Mouse (Mus musculus) kidney, adult 2 months (tissue): ENCODE data around the gene Slc48a1. TPM values are rescaled to one million over a fixed set of nuclear protein-coding genes. Genes with fewer than 3 reads are reported as not detected.

Source experiments
- DNase-seq: peaks from one replicate; pipeline ENCODE4 v3.0.0; 2021
- H3K27ac ChIP-seq: fragments of 200-500 bp; 2 replicates; pipeline ENCODE4 v1.5.1; 2012; ENCODE audit warnings: low read depth, low read length, control low read depth, inconsistent platforms; ENCODE audit not compliant: insufficient read depth
- H3K27me3 ChIP-seq: fragments of 200-500 bp; replicated peaks from 2 replicates; pipeline ENCODE4 v1.6.1; 2012; ENCODE audit warnings: mild to moderate bottlenecking, moderate library complexity, low read length, inconsistent platforms; ENCODE audit not compliant: control insufficient read depth, insufficient read depth
- H3K36me3 ChIP-seq: fragments of 200-500 bp; 2 replicates; pipeline ENCODE4 v1.6.1; 2012; ENCODE audit warnings: mild to moderate bottlenecking, moderate library complexity, low read length, inconsistent platforms; ENCODE audit not compliant: control insufficient read depth, insufficient read depth
- H3K4me1 ChIP-seq: fragments of 200-500 bp; 2 replicates; pipeline ENCODE4 v1.6.1; 2011; ENCODE audit warnings: low read length; ENCODE audit not compliant: control insufficient read depth, insufficient read depth
- H3K4me3 ChIP-seq: fragments of 200-500 bp; 2 replicates; pipeline ENCODE4 v1.5.1; 2011; ENCODE audit warnings: mild to moderate bottlenecking, low read depth, low read length, control low read depth; ENCODE audit not compliant: insufficient read depth
- CTCF ChIP-seq: fragments of 200-500 bp; conservative IDR thresholded peaks from 2 replicates; pipeline ENCODE4 v1.5.1; 2011; ENCODE audit warnings: low read depth, mild to moderate bottlenecking, control low read depth, low read length, moderate library complexity, mixed read lengths; ENCODE audit not compliant: insufficient read depth, insufficient read length
- POLR2A ChIP-seq: fragments of 200-500 bp; IDR thresholded peaks from one replicate; pipeline ENCODE4 v1.6.1; 2011; ENCODE audit warnings: low read depth, low read length, control low read depth
- WGBS: fragments of 180-500 bp; shearing (Covaris S2); methylation state at CpG from one replicate; pipeline ENCODE4 v1.1.7; 2018; 5-methylcytosine and 5-hydroxymethylcytosine counted together
- polyA plus RNA-seq: library from polyadenylated mRNA; depleted of rRNA; stranded (reverse); fragments of >200 nt; gene quantifications from 2 replicates; pipeline ENCODE4 v1.2.3, GENCODE M21; 2012

The Slc48a1 gene
- polyA plus RNA-seq, 1 experiment = 182 TPM

GRCm38 (mm10) chr15:97780611-97781031 lies 2.3 kb downstream of the Slc48a1 start:
- Histone ChIP-seq H3K27ac (peak overlapping the region; percentile 86), H3K4me3 (no peak overlapping the region), H3K4me1 (peaks cover 48% of the 10 kb centered on the region), H3K36me3 (no peaks in the 10 kb centered on the region), H3K27me3 (no peaks in the 10 kb centered on the region)
- peak; percentile 92 for DNase-seq
- 25% methylated on average over 12 of the region's 12 CpGs for WGBS
- TF ChIP-seq CTCF (no peak), POLR2A (no peak)

DNA sequence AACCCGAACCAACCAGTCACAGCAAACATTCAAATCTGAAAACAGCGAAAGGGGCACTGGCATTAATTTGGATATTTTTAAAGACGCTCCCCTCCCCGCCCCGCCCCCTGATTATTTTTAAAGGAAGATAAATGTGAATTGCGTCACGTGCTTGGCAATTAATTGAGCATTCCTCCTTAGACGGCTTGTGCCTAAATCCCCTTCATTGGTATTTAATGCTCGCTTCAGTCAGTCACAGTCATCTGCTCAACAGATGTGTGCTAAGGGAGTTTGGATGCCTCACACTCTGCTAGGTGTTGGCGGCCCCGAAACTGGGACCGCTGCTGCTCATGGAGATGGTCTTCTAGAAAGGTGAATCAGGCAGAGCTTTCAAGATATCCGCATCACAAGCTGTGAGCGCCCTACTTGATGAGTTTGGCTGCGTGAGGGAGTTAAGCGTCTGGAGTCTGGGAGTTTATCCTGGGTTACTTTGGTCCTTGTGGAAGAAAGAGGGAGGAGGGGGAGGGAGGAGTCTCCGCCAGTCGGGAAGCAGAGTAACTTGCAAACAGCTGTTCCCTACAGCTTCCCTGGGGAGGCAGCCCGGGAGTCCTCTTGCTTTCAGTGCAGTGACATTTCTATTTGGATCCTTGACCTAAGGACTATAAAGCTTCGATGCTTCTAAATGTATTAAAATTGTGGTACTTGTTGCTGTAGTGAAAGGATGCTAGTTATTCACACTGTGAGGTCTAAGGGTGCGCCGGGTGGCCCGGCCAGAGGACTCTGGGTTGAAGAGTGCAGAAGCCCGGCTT lies 3.8 kb downstream of the Slc48a1 start:
- Histone ChIP-seq H3K27ac (peak overlapping the region; percentile 27; the same call in 1 of the 2 replicates), H3K27me3 (no peaks in the 10 kb centered on the region), H3K4me3 (no peak overlapping the region), H3K4me1 (peaks cover 51% of the 10 kb centered on the region), H3K36me3 (no peaks in the 10 kb centered on the region)
- WGBS = 40% methylated on average over 24 of the region's 24 CpGs
- DNase-seq = peak; percentile 80
- no peak for TF ChIP-seq CTCF
- TF ChIP-seq POLR2A = no peak

- Histone ChIP-seq H3K4me1 (peaks cover 49% of the 10 kb centered on the region), H3K4me3 (no peak overlapping the region), H3K36me3 (no peaks in the 10 kb centered on the region), H3K27ac (peak overlapping the region; percentile 27), H3K27me3 (no peaks in the 10 kb centered on the region)
- peak; percentile 84 for DNase-seq
- no peak for TF ChIP-seq POLR2A
- peak; percentile 73 for TF ChIP-seq CTCF
- WGBS = 11% methylated on average over 9 of the region's 9 CpGs
Measured at GRCm38 (mm10) chr15:97782749-97783105, 4.4 kb downstream of the Slc48a1 start.

DNA sequence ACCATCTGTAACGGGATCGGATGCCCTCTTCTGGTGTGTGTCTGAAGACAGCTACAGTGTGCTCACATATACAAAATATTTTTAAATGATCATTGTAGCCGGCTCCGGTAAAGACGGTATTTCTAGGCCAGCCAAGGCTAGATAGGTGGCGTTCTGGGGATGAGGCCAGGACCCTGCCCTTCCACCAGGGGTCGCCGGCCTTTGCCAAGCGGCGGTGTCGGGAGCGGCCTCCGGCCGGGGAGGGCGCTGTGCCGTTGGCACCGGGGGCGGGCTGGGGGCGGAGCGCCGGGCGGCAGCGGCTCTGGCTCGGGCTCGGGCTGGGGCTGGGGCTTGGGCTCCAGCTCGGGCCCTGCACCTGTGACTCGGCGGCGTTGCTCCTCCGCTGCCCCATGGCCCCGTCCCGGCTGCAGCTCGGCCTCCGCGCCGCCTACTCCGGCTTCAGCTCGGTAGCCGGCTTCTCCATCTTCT lies 5.8 kb downstream of the Slc48a1 start:
- Histone ChIP-seq H3K27me3 (no peaks in the 10 kb centered on the region), H3K36me3 (no peaks in the 10 kb centered on the region), H3K27ac (peak overlapping the region; percentile 76), H3K4me3 (peak overlapping the region; percentile 94), H3K4me1 (peaks cover 47% of the 10 kb centered on the region)
- DNase-seq = peak; percentile 92
- WGBS = 4% methylated on average over 37 of the region's 39 CpGs
- TF ChIP-seq POLR2A (peak; percentile 41), CTCF (peak; percentile 85)

- DNase-seq = peak; percentile 50
- peak overlapping the region; percentile 76 for H3K27ac ChIP-seq
- WGBS = 6% methylated on average over 37 of the region's 45 CpGs
- no peak for TF ChIP-seq CTCF
- TF ChIP-seq POLR2A = no peak
- H3K36me3 ChIP-seq = no peaks in the 10 kb centered on the region
- H3K4me3 ChIP-seq = peak overlapping the region; percentile 94
- peaks cover 47% of the 10 kb centered on the region for H3K4me1 ChIP-seq
- H3K27me3 ChIP-seq = no peaks in the 10 kb centered on the region
Measured at GRCm38 (mm10) chr15:97784561-97785161, 6.3 kb downstream of the Slc48a1 start.

DNA sequence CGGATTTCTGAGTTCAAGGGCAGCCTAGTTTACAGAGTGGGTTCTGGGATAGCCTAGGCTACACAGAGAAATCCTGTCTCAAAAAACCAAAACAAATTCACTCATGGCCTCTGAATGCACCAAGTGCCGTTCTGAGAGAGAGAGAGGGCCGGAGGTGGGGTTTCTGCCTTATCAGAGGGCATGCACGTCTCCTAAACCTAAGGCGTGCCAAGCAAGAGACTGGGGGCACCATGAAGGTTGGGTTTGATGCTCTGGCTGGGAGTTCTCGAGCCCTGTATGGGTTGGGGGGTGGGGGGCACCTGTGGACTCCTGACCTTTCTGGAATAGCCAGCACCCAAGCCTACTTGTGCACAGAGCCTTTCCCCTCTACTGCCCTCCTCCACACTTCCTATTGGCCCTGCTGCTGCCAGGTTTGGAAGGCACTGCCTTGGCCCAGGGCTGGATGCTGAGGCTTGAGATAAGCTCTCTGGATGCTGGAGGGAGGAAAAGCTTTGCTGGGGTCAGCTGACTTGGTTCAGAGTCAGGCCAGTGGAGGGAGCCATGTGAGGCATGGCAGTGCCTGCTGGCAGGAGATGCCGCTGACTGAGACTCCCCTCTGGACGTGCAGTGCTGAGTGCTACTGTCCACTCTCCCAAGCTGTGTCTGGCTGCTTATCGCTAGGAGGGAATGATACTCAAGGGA lies 7.6 kb downstream of the Slc48a1 start:
- H3K4me1 ChIP-seq = peaks cover 38% of the 10 kb centered on the region
- H3K36me3 ChIP-seq = no peaks in the 10 kb centered on the region
- TF ChIP-seq CTCF (no peak), POLR2A (no peak)
- WGBS = 59% methylated on average over 9 of the region's 9 CpGs
- H3K4me3 ChIP-seq = no peak overlapping the region
- H3K27me3 ChIP-seq = no peaks in the 10 kb centered on the region
- DNase-seq = peak; percentile 62
- no peak overlapping the region for H3K27ac ChIP-seq

GRCm38 (mm10) chr15:97786412-97787112 lies 8.2 kb downstream of the Slc48a1 start:
- Histone ChIP-seq H3K27ac (no peak overlapping the region), H3K36me3 (no peaks in the 10 kb centered on the region), H3K27me3 (no peaks in the 10 kb centered on the region), H3K4me1 (peaks cover 33% of the 10 kb centered on the region), H3K4me3 (no peak overlapping the region)
- 27% methylated on average over 10 of the region's 10 CpGs for WGBS
- DNase-seq = peak; percentile 68
- TF ChIP-seq CTCF (no peak), POLR2A (no peak)
